Mouse (Mus musculus): ENCODE measurements around the gene Prkd1. TPM values are rescaled to one million over a fixed set of nuclear protein-coding genes. Genes with fewer than 3 reads are reported as not detected.

The Prkd1 gene
- total RNA-seq, 2 experiments from 2014 or later = 7.5 to 8.6 TPM

DNA sequence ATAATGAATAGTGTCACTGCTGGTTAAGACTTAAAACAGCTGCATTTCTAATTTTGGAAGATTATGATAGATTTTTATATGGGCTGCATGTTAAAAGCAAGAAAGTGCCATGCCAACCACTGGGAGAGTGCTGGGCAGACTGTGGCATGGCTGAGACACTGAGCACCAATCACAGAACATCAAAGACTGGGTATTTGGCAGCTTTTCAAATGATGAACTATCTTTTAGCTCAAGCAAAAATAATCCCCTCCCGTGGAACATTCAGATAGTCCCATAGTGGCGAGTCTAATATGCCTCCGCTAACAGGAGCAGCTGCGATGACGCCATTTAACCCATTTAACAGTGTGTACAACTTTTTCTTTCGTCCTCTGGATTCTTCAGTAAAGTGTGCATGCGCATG lies 169.1 kb downstream of the Prkd1 start:
- DNase-seq (ENCODE audit: low spot score) = no peak
- intact Hi-C loops (cut with DNase I) = no loop called here

DNA sequence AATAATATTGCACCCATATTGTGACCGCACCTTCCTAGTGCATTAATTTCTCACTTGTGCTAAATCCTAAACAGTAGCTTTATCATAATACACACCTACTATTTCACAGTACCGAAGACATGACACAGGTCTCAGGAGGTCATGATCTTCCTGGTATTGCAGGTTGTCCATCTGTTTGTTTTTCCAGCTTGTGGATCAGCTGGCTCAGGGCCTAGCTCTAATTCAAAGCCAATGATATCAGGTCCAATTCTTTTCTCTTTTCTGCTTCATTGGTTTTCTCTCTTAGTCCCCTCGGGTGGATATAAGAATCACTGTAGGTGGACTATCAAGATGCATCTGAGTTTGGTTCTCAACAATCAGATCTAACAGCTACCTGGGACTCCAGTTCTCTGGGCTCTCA lies 191.7 kb downstream of the Prkd1 start:
- DNase-seq (ENCODE audit: low spot score) = no peak
- intact Hi-C loops (cut with DNase I) = no loop called here

DNA sequence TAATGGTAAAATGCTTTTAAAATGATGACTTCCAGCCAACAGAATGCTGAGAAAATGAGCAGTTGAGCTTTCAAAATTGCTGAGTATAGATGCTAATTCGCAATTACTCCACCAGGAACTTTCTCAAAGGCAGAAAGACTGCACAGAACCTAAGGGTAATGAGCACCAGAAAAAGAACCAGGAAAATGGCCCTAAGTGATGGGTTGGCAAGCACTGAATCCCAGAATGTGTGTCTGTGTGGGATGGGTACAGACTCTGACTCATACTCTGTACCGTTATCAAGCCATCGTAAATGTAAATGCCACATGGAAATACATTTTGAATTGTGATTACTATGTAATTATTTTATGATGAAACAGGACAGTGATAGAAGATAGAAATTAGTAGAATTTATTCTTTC lies 197.1 kb downstream of the Prkd1 start:
- intact Hi-C loops (cut with DNase I) = no loop called here
- DNase-seq (ENCODE audit: low spot score) = no peak

DNA sequence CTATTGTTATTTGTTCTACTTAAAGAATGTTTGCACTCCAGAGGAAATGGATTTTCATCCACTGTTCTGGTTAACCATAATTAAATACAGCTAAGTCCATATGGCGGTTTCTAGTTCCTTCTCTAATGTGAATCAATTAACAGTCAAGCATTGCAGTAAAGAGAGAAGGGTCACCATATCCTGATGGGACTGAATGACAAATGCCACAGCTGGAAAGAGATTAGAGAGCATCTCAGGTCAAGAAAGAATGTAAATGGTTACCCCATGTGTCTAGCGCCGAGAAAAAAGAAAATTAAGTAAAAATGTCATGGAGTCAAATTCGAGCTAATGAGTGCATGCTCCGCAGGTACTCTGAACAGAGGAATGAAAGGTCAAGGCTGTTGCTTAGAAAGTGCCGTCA lies 212.2 kb downstream of the Prkd1 start:
- DNase-seq (ENCODE audit: low spot score) = no peak
- intact Hi-C loops (cut with DNase I) = no loop called here

DNA sequence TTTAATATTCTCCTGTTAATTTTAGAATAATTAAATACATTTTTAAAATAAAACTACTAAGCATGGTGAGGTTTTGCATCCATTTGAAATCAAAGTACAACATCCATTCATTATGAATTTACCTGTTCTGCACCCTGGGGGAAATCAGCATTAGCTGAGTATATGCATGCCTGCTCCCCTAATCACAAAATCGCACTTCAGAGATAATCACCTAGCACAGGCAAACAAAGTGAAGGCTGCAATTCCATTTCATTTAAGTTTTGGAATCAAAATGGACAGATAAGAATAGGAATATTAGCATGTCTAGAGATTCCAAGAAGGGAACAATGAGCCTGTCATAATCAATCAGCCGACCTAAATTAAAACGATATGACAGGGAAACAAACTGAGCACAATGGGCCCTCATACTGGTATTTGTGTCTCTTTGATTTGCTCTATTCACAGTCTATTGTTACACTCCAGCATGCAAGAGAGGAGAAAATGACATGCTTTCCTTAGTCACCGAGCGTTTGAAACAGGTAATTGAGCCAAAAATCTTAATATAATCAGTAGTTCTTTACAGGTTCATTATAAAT lies 218.7 kb downstream of the Prkd1 start:
- no peak for DNase-seq (ENCODE audit: low spot score)
- intact Hi-C loops (cut with DNase I) = no loop called here

DNA sequence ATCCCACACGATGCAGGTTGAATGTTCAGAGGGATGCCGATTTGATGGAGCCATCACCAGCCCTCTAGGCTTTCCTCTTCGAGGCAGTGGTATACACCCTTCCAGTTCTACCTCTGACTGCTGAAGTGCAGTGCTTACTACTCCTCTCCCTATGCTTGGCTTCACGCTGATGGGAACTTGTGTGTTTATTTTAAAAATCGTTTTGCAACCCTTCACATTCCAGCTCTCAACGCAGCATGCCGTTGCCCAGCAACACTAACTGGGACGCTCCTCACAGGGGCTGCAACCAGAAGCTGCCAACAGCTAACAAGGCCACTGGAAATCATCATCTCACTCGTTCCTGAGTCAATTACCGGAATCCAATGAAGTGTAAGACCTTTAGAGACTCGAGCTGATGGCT lies 296.5 kb downstream of the Prkd1 start:
- intact Hi-C loops (cut with DNase I) = no loop called here
- no peak for DNase-seq (ENCODE audit: low spot score)

DNA sequence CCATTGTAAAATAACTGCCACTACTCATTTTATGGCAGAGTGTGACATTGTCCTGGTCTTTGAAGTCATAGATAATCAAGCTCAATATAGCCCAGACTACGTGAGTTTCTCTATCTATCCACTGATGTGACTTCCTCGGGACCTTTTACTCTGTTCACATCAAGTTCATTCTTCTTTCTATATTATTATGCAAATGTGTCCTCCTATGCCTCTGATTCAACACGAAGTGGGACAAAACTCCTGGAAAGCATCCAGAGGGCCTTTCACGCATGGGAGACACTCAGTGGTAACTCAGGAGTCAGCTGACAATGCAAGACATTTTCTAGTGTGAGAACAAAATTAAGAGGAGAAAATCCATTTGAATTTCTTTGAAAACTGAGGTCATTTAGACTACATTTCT lies 315.7 kb downstream of the Prkd1 start:
- DNase-seq (ENCODE audit: low spot score) = no peak
- intact Hi-C loops (cut with DNase I) = no loop called here

DNA sequence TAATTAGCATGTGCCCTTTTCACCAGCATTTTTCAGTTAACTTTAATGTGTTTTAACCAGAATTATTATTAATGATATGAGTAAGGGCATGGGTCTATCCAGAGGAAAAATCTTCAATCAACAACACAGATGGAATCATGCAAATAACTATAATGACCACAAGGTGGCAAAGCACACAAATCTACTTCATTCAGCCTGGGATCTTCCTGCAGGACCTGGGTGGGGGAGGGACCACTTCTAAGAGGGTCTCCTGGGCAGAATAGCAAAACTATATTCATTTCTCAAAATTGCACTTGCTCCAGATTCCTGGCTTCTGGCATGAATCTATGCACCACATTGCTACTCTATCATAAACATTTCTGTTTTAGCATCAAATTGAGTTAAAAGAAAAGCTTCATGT lies 334.3 kb downstream of the Prkd1 start:
- DNase-seq (ENCODE audit: low spot score) = no peak
- intact Hi-C loops (cut with DNase I) = loop anchor here (2.0 kb wide), 1 partner anchor 382 kb away; no protein-coding TSS in a partner anchor

DNA sequence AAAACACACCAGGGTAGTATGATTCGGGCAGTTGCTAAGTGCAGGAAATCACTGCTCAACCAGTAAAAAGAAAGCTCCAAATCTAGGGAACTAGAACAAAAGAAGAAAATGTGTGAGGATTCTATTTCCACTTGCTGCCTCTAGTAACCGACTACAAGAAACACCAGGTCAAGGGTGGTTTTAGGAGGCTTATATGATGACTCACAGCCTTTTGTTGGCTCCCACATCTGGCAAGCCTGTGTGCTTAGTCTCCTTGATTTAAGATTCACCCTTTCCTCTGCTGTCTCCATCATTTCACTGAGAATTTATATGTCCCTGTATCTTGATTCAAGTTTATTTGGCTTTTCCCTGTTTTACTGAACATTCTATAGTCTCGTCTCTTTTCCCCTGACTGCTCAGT lies 339.6 kb downstream of the Prkd1 start:
- DNase-seq (ENCODE audit: low spot score) = no peak
- intact Hi-C loops (cut with DNase I) = loop anchor here (10.0 kb wide), 1 partner anchor 934 kb away; no protein-coding TSS in a partner anchor

DNA sequence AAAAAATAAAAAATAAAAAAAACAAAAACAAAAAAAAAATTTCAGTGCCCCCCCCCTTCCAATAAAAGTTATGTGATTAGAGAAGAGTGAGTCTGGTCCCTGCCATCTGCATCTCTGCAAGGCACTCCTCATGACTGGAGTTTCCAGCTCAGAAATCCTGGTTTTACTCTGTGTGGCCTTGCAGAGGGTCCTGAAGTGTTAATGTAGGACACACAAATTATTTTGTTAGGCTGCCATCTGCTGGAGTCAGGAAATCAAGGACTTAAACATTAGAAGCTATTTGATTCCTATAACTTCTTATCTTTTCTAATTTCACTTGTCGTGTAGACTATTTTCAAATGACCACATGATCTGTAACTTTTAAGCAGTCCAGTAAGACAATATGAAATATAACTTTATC lies 347.6 kb downstream of the Prkd1 start:
- DNase-seq (ENCODE audit: low spot score) = no peak
- intact Hi-C loops (cut with DNase I) = loop anchor here (10.0 kb wide), 1 partner anchor 927 kb away; no protein-coding TSS in a partner anchor

DNA sequence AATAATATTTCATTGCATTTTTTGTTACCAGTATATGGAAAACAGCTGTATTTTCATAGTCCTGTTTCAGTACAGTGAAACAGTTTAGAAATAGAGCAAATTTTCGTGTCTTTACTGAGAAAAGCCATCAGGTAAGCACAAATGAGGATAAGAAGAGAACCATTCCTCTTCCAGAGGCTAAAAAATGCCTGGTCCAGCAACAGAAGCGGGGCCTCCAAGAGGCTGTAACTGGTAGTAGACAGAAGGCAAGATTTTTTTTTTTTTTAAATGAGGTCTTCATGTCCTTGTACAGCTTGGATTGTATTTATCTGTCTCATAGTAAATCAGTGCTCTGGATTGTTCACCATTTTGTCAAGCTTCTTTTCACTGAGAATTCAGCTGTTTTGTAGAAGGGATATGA lies 352.8 kb downstream of the Prkd1 start:
- intact Hi-C loops (cut with DNase I) = no loop called here
- DNase-seq (ENCODE audit: low spot score) = no peak

DNA sequence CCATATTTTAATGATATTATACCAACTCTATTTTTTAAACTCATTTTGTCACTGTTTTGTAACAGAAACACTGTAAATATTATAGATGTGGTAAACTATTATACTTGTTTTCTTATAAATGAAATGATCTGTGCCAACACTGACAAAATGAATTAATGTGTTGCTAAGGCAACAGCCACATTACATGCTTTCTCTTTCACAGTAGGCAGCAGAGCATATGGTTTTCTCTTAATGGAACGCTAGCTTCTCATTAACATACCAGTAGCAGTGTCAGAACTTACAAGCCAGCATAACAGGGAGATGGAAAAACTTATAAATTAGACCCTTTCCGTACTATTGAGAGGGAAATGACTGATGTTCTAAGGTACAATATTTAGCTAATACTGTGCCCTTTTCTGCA lies 353.3 kb downstream of the Prkd1 start:
- no peak for DNase-seq (ENCODE audit: low spot score)
- intact Hi-C loops (cut with DNase I) = no loop called here

DNA sequence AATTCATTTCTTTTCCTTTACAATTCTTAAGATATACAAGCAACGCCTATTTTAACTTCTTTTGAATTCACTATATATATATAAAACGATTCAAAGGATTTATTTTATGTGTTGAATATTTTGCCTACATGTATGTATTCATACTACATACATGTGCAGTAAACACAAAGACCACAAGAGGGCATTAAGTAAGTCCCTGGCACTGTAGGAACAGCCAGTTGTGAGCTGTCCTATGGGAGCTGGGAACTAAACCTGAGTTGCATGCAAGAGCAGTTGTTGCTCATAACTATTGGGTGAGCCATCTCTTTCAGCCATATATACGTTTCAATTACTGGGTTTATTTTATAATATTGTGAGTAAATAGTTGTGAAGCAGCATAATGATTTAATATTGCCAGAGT lies 356.1 kb downstream of the Prkd1 start:
- no peak for DNase-seq (ENCODE audit: low spot score)
- intact Hi-C loops (cut with DNase I) = no loop called here

Data from heart, postnatal 25 days (tissue).